Mouse (Mus musculus): ENCODE data around the gene Entr1.
"Not testable (repeated sequence)": the region's sequence is repeated elsewhere in the genome, so short reads cannot be mapped to it uniquely, and the experiment has no call there.

Entr1 gene

GRCm38 (mm10) chr2:26387713-26388112, 1.4 kb downstream of the Entr1 start:
- DNase-seq, result no peak

DNA sequence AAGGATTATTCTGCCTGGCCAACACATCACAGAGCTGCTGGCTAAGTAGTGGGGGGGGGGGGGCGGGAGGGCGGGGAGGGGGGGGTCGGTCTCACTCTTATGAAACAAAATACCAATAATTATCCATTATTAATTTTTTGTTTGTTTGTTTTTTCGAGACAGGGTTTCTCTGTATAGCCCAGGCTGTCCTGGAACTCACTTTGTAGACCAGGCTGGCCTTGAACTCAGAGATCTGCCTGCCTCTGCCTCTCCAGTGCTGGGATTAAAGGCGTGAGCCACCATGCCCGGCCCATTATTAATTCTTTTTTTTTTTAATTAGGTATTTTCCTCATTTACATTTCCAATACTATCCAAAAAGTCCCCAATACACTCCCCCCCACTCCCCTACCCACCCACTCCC, 8.2 kb downstream of the Entr1 start:
- DNase-seq, result not testable (repeated sequence)

GRCm38 (mm10) chr2:26380131-26380771, 8.9 kb downstream of the Entr1 start, which contains the start of gene Snapc4:
Gene Snapc4 (minus strand): TSS chr2:26380653.
- DNase-seq, result peak; percentile 78

- no peak for DNase-seq
Observed at GRCm38 (mm10) chr2:26372396-26372795, 16.7 kb downstream of the Entr1 start.

- DNase-seq, result no peak
Observed at GRCm38 (mm10) chr2:26368572-26368971, 20.5 kb downstream of the Entr1 start.

GRCm38 (mm10) chr2:26367911-26368310, 21.2 kb downstream of the Entr1 start:
- no peak for DNase-seq

DNA sequence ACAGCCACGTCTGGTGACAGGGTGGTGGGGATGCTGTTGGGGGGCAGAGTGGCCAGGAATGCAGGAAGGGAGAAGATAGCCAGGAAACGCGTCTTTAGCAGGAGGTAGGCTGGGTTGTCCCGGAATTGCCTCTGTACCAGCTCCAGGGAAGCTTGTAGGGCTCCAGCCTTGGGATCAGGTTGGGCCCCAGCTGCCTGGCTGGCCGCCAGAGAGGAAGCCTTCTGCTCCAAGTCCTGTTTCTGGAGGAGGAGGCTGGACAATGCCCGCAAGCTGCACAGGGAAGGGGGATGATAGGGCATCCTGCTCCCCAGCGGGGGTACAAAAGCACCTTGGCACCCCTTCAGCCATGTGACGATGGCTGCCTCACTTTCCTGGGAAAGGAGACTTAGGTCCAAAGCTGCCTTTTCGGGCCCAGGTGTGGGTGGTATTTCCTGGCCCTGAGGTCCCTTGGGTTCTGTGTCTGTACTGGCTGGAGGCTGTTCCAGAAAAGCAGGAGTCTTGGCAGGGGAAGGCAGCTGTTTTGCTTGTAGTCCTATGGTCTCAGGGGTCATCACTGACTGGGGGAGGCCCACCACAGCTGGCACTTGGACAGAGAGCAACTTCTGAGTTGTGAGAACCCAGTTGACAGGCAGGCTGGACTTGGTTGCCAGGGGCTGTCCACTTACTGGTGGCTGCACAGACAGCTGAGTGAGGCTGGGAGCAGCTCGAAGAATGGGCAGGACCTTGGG, 24.2 kb downstream of the Entr1 start:
- DNase-seq, result peak; percentile 71

DNA sequence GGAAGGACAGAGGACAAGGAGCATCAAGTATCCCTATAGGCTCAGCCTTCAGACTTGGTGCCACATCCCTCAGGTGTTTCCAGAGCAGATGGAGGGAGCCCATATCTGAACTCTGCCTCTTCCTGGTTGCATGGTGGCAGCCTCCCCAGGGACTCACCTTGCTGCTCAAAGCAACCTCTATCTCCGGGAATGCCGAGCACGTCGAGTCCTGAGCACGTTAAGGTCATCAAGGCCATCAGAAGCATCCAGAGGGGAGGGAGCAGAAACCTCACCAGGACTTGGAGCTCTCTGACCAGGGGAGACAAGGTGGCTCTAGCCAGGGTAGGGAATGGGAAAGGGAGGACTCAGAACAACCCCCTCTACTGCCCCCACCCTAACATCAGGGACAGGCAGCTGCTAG, 25.6 kb downstream of the Entr1 start:
- DNase-seq, result no peak

GRCm38 (mm10) chr2:26362991-26363390, 26.1 kb downstream of the Entr1 start:
- no peak for DNase-seq

DNA sequence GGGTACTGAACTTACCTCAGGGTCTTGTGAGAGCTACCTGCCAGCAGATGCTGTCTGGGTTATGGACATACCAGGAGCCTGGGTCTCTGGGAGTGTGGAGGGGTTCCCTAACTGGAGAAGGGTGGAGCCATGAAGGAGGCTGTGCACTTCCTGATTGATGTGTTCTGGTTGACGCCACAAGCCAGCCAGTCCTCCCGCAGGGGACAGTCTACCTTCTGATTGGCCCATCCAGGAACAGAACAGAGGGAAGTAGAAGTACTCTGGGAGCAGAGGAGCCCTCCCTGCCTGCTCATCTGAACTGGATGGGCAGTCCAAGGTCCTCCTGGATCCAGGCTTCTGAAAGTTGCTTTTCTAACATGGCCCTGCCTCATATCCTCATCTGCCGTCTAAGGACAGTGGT, 28.3 kb downstream of the Entr1 start, which contains the start of gene Card9:
TSS of gene Card9 (minus strand) at position 147 of the 400 bp plus-strand sequence.
- no peak for DNase-seq

DNA sequence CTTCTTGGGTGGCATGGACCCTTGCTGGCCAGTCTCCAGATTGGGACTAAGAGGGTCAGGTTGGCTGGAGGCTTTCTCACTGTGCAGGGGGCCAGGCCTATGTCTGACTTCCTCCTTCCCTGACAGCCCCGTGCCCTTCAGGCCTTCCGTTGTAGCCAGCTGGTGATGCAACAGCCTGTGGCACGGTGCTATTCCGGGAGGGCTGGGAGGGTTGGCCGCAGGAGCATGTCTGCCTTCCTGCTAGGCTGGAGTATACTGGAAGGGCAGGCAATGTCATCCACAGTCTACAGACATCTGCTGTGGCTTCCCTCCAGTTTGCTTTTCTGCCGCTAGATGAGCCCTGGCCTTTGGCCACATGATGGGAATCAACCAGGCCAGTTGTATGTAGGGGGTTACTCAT, 29.1 kb downstream of the Entr1 start:
- DNase-seq, result no peak

DNA sequence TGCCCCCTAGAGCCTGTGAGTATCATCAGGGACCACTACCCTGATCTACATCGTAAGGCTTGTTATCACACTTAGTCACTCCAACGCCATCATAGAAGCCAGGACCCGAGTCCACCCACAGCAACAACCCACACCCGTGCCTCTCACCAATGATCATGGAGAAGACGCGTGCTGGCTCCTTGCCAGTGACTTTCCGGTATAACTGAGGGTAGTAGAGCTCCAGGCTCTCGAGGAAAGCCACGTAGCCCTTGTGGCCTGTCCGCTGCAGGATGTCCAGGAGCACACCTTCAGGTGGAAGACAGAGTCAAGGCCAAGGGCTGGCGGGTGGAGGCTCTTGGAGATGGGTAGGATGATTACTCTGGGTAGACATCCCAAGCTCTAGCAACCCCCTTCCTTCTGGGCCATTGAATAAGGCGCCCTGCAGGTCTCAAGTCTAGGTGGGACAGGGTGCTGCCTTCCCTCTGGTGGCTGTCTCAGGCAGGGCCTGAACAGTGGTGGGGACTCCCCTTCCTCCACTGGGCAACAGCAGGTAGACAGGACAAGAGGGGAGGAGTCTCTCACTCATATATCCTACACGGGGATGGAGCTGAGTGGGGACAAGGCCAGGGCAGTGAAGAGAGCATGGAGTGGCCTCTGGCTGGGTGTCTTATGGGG, 30.3 kb downstream of the Entr1 start:
- DNase-seq, result no peak

GRCm38 (mm10) chr2:26357484-26357883, 31.6 kb downstream of the Entr1 start:
- DNase-seq, result no peak

GRCm38 (mm10) chr2:26356678-26357077, 32.4 kb downstream of the Entr1 start:
- no peak for DNase-seq

DNA sequence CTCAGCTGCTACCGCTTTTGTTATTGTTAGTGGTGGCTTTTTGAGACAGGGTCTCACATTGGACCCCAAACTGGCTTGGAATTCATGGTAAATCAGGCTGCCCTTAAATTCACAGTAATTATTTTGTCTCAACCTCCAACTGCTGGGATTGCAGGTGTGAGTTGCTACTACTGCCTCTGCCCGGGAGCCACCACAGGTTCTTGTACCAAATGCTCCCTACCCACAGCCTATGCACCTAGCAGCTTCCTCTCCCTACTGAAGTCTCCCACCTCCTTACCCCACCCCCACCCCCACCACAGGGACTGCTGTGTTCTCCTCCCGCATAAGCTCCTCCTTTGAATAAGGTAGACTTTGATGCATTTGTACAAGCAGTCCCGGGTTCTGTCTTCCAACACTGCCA, 32.9 kb downstream of the Entr1 start:
- DNase-seq, result no peak

DNA sequence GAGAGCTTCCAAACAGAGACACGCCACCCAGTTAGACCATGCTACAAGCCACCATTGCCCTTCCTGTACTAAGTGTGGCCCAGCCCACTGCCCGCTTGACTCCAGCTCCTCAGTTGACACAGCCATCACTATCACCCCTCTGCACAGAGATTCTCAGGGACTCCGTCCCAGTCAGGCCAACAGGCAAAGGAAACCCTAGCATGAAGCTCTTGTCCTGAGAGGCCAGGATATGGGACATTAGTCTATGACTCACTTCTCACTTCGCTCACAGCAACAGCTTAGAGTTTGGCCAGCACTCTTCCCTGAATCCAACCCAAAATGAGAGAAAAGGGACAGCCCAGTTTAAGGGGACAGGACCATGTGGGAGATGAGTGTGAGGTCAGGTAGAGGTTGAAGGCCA, 34.7 kb downstream of the Entr1 start:
- no peak for DNase-seq

DNA sequence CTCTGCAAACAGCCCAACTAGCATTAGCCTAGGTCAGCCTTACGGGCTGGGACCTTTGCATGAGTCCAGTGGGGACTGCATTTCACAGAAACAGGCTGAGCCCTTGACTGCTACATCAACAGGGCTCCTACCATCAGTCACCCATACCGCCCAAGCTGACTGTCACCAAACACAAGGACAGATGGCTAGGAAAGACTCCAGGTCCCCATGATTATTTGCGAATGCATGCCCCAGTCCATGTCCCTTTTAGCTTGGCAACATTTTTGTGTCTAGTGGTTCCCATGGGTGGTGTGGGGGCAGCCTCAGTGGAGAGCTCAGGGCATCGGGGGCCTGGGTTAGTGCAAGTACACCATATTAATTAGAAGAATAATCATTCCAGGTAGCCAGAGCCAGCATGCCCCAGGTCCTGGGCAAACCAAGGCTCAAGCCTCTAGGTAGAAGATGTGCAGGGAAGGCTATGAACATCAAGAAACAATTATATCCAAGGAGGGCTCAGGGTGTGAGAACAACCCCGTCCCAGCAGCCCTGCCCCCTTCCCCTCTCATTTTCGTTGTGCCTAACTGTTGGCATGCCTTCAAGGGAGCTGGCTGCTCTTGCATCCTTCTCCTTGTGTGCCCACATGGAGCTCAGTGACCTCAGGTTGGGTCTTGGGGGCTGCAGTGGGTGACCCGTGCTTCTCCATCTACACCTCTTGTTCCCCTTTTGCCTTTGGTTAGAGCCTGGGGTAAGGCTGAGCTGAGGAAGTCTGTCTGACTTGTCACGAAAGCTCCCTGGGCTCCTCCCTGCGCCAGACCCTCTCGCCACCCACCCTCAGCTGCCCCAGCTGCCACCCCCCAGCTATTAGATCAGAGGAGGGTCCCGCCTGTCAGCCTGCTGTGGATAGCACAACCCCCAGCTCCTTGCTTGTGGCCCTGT, 35.8 kb downstream of the Entr1 start:
- peak; percentile 72 for DNase-seq

DNA sequence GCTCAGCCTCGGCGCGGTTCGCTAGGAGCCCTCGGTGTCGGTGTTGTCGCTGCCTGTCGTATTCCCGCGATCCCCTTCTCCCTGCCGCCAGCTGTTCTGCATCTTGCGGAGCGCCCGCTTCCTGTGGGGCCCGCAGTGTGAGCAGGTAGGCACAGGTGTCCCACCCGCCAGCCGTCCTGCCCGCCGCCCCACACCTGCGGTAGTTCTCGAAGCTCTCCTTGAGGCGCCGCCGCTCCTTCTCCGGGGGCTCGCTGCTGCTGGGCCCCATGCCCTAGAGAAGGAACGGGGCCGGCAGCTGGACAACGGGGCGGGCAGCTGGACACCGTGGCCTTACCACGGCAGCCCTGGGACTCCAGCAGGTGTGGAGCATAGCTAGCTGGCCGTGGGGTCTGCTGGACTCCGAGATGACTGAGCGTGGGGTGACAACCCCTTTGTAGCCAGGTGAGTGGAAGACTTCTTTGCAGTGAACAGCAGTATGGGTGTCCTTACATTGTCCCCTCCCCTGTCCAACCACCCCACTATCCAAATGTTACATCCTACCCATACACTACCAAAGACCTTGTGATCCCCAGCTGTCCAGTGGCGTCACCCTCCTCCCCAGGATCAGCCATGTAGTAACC, 36.7 kb downstream of the Entr1 start:
- peak; percentile 65 for DNase-seq

DNA sequence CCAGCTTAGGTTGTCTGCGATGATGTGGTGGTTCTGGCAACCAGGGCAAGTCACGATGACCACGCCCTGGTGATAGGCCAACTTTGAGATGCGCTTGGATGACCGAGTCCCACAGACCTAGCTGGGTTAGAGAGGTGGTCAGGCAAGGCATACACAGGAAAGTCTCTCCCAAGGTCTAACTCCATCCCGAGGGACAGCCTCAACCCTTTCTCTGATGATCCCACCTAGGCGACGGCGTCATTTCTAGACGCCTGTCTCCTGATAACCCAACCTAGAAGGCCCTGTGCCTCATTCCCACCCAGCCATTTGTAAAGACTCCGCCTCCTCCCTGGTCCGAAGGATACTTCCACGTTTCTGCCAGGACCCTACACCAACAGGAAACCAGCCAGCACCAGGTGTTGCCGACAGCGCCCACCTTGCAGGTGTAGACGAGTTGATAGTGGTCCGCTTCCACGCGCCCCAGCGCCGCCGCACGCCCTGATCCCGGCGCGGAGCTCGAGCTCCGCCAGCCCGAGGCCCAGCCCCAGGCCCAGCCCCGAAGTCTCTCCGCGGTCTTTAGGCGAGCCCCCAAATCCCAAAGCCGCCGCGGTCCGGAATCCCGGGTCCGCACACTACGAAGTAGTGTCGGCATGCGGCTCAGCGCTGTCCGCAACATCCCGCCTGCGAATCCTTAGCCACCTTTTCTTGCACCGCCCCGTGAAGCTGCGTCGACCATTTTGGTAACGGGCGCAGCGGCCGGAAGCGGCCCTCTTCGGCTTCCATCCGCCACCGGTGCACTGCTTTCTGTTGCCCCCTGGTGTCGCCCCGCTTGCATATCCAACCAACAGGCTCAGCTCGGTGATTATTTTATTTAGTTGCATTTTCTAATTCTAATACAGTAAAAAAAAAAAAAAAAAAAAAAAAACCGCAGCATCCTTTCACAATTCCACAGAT, 37.5 kb downstream of the Entr1 start, which contains the start of gene Dnlz:
TSS of gene Dnlz (minus strand) at position 753 of the 933 bp plus-strand sequence.
- DNase-seq, result peak; percentile 93

- no peak for DNase-seq
Observed at GRCm38 (mm10) chr2:26348241-26348640, 40.9 kb downstream of the Entr1 start.

Measured in cerebellum, adult 9-10 months (tissue).